Mouse (Mus musculus): ENCODE measurements around the gene Sema3c. TPM values are rescaled to one million over a fixed set of nuclear protein-coding genes. Genes with fewer than 3 reads are reported as not detected.
"Not testable (repeated sequence)": the region's sequence is repeated elsewhere in the genome, so short reads cannot be mapped to it uniquely, and the experiment has no call there.

Gene Sema3c
- 10 to 100 TPM; 34.6 to 39.9 TPM for total RNA-seq (2021)

DNA sequence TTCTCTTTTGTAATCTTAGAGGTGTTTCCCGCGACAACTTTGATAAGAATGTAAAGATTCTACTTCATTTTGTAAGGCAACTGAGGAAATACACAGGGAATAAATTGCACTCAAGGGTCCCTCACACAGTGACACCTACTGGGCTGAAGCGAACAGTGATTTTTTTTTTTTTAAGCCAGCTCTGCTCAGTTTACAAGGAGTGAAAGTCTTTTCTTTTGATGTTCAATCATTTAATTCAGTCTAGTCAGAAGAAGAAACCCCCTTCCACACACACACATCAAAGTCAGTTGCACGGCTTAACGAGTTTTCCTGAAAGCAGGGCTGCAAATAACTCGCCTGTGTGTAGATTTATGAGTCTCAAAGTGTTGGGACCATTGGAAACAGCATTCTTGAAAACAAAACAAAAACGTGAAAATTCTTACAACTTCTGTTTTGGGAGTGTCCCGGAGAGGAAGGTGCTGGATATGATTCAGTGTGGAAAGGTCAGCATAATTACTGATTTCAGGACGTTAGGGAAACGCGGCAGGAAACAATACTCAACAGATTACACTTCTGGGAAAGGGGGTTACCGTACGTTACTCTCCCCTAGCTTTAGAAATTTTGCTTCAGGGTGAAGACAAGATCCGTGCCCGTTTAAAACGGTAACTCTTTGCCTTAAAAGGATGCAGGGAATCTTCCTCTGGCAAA lies at the start of gene Sema3c:
Sema3c (plus strand) TSS at position 588 of the 687 bp plus-strand sequence.
- peak; percentile 25 to 40 for DNase-seq

DNA sequence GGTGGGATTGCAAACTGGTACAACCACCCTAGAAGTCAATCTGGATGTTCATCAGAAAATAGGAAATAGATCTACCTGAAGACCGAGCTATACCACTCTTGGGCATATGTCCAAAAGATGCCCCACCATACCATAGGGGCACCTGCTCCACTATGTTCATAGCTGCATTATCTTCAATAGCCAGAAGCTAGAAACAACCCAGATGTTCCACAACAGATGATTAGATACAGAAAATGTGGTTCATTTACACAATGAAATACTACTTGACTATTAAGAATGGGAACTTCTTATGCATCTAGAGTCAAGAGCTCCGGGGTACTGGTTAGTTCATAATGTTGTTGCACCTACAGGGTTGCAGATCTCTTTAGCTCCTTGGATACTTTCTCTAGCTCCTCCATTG lies 42.9 kb upstream of the Sema3c start:
- DNase-seq; intact Hi-C loops (cut with DNase I): not testable (repeated sequence)

More for the DNA sequence above, at the start of gene Sema3c:
- intact Hi-C loops (cut with DNase I), result loop anchor here (2.0 to 5.0 kb wide), 3 partner anchors 193 to 627 kb away; no protein-coding TSS in a partner anchor

DNA sequence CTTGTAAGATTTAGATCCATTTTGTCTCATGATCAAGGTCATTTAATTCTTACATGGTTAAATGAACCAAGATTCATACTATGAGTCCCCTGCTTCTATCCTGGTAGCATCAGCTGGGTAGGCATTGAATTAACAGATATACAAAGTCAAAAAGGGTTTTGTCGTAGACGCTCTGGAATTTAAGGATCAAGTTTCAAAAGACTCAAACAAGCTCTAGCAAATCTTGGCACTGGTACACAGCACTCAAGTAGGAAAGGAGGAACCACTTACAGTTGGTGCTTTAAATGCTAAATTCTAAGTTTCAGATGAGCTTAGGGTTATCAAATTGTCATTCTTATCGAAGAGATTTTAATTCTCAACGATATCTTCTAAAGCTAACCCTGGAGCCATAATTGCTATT lies 30.9 kb upstream of the Sema3c start:
- intact Hi-C loops (cut with DNase I), result no loop called here
- no peak for DNase-seq

DNA sequence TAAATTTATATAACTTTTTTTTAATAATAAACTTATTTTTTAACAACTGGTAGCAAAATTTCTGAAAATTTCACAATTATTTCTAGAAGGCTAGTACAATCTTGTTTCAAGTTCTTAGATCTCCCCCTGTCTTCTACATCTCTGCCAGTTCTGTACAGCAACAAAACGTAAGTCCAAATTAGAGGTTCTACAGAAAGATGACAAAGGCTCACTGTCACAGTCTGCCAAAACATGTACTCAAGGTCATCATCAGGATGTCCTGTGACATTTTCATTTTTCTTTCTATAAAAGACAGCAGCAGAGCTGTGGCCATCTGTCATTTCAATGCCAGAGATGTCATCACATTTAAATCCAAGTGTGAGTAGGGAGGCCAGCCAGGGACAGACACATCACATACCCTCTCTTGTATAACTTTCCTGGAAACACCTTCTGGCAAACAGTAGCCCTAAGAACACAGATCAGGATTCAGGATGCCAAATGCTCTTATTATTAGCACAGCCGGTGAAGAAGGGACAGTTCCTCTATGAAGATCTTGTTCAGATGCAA lies 29.1 kb upstream of the Sema3c start:
- no peak for DNase-seq
- intact Hi-C loops (cut with DNase I), result no loop called here

DNA sequence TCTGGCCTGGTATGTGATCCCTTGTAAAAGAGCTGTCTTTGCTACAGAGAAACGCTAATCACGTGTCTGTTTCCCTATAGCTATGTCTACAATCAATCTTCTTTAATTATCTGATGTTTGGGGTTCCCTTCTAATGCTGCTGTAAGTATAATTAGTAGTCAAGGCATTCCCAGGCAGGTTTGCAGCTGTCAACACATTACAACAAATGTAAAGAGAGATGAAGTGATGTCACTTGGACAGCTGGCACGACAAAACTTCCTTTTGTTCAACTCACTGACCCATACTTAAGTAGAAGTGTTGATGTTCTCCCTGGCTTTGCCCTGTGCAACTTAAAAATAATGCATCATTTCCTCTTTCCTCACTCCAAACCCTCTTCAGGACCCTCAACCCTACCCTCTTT lies 22.4 kb upstream of the Sema3c start:
- intact Hi-C loops (cut with DNase I), result no loop called here
- no peak for DNase-seq

DNA sequence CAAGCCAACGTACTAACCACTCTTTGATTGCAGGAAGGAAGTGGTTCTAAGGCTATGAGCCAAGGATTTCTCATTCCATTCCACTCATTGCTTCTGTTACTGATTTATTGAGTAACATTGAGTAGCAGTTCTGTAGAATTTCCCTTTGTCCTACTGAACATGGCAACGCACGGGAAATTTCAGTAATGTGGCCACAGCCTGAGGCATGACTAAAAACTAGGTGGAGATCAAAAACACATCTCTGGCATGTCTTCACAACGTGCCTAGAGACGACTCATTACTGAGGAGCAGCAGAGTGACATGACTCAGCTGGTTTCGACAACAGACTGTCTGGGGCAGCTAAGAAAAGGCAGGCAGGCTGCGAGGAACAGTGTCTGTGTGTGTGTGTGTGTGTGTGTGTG lies 18.0 kb upstream of the Sema3c start:
- intact Hi-C loops (cut with DNase I), result no loop called here
- DNase-seq, result peak; percentile 16 to 26

DNA sequence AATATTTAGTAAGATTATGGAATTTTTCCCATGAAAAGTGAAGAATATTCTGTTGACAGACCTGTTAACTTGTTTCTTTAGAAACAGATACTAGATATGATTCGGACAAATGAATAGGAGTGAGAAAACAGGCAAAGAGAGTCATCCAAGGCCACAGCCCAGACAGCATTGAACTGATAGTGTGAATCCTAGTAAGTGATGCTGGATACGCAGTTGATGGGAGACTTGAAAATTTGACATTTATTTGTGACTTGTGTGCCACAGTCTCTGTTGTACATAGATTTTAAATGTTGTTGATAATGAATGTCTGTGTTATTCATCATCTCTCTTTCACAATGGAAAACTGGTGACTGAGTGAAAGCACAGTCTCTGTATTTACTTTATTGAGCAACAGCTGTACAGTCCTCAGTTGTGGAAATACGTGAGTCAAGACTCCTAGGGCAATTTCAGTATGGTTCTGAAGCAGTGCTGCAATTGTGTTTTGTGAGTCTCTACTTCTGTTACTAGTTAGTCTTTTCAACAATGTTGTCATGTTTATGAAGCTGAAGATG lies 17.3 kb upstream of the Sema3c start:
- intact Hi-C loops (cut with DNase I), result no loop called here
- DNase-seq, result no peak

DNA sequence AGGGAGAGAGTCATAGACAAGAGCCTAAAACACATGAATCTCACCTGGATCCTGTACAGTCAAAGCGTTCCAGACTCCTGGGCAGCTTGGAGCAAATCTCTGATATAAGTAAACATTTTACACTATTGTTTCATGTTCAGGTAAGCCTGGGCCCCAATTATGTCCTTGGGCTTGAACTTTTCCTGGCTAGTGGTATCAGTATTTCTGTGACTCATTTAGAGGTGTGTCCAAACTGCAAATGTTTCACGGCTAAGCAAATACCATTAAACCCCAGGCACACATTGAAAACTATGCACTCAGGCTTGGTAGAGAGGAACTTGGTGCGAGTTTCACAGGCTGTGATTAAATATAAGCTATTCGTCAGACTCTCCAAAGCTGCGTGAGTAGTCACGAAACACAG lies 2.5 kb upstream of the Sema3c start:
- intact Hi-C loops (cut with DNase I), result loop anchor here (5.0 kb wide), 2 partner anchors 459 to 624 kb away; no protein-coding TSS in a partner anchor
- DNase-seq, result no peak

DNA sequence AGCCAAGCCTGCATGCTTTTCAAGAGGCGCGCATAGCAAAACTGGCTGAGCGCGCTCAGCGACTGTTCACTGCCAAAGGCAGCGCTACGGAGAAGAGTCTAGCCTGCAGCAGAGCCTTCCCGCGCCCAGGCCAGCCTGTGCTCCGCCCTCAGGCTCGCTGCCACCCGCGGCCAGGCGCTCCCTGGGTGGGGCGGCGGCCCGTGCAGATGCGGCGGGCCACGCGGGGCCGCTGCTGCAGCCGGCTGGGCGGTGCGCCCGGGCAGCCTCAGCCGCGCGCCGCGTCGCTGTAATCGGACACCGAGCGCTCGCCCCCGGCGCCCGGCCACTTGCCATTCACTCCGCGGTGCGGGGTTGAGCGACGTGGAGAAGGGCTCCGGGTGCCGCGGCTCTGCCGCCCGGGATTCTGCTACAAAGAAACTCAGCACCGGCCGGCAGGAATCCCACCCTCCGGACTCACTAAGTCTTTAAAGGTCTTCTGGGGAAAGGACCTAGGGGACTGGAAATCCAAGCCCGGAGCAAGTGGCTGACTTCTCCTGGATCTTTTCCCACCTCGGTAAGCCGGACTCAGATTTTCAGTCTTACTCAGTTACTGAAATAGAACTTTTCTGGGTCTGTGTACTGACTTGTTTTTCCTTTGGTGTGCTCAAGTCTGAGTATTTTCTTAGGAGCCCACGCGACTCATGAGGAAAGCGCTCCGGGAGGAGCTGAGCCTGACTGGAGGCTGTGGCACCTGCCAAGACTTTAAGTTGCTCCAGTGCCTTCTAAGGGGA lies 517 bp downstream of the Sema3c start:
- intact Hi-C loops (cut with DNase I), result loop anchor here (2.0 to 5.0 kb wide), 3 partner anchors 192 to 627 kb away; no protein-coding TSS in a partner anchor
- peak; percentile 85 to 88 for DNase-seq

DNA sequence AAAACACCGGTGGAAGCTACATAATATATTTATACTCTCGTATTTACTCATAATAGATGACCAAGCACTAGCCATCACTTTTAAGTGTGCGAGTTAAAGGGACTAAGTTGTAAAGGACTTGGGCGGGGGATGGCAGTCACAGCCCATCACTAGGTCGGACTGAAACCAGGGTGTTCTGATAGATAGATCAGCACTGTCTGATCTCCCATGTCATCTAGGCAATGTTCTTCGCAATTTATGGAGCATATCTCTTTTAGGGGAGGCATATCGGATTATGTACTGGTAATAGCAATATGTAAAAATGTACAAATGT lies 1.1 kb downstream of the Sema3c start:
- DNase-seq, result no peak
- intact Hi-C loops (cut with DNase I), result loop anchor here (2.0 kb wide), 1 partner anchor 192 kb away; no protein-coding TSS in a partner anchor

DNA sequence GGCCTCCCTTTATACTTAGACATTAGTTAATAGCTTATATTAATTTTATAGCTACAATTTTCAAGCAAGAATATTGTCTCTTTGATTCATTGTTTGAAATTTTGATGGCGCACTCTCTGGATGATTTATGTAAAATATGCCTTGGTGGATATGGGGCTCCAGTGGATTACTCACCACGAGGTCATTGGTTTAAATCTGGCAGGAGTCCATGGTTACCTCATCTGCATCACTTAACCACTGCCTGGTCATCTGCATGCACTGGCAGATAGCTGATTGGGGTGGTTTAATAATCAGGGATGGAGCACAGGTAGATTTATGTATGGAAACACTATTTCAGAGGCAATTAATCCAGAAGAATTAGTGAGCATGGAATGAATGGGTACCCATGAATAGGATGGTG lies 2.0 kb downstream of the Sema3c start:
- DNase-seq, result peak in 1 of 2 experiments; percentile 7

DNA sequence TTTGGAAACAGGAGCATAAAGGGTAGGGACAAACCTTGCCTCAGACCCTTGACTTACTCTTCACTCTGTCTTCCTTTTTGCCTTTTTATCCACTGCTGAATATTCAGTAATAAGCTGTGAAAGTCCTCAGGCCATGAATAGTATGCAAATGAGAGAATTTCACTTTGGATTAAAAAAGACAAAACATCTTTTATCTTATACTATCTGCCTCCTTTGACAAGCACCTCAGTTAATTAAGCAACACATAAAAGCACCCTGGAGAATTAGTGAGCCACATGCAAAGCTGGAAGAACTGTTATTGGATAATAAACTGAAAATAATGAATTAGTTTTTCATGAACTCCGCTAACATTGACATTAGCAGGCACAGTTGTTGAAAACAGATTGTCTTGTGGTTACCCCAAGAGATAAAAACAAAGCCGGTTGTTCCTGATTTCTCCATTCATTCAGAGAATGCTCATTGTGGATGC lies 8.0 kb downstream of the Sema3c start:
- DNase-seq, result no peak
- intact Hi-C loops (cut with DNase I), result no loop called here

More for the DNA sequence above, 2.0 kb downstream of the Sema3c start:
- intact Hi-C loops (cut with DNase I), result no loop called here

DNA sequence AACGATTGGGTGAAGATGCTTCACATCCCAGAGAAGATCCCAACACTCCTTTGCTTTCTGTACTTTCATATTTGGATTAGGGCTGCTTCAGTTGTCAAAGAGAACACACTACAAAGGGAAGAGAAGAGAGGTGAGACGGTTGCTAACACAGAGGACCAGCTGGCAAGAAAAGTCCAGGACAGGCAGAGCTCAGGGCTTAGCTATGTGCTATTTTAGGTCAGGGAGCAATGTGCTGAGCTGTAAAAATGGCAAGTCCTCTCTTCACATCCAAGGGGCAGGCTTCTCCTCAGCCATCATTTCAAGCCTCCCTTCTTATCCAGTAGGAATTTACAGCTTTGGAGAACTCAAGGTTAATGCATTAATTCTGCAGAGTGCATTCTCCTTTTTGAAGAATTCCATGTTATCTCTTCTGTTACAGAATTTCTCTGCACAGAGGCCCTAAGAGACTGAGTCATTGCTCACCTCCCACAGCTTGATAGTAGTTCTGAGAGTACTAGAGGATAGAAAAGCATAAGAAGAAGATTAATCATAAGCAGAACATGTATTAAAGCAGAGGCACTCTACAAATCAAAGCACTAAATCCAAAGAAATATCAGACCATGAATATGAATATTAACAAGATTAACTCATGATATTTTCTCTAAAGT lies 10.3 kb downstream of the Sema3c start:
- intact Hi-C loops (cut with DNase I), result no loop called here
- peak in 1 of 2 experiments; percentile 12 for DNase-seq

DNA sequence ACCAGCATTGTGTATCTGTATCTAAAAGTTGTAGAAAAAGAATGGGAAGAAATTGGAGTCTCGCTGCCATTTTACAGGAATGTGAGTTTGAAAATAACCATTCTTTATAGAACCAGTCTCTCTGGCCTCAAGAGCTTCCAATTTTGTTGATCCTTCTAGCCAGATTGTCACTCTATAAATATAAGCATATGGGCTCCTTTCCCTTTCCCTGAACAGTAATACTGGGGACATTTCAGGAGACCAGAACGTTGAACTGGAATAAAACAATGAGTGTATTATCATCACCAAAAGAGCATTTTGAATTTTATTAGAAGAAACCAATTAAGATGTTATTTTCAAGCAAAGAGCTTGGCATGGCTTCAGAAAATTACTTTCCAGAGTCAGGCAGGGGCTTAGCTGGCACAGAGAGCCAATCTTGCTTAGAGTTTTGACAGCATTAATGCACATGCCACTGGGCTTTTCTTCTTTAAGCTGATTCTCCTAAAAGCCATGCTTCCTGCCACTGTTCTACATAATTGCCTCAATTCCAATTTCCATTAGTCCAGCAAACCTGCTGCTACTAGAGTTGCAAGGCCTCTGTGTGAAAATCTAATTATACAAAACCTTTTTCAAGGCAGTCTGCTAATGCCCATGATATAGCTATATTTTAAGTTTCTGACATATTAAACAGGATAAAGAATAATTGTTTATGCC lies 12.6 kb downstream of the Sema3c start:
- no peak for DNase-seq
- intact Hi-C loops (cut with DNase I), result no loop called here

DNA sequence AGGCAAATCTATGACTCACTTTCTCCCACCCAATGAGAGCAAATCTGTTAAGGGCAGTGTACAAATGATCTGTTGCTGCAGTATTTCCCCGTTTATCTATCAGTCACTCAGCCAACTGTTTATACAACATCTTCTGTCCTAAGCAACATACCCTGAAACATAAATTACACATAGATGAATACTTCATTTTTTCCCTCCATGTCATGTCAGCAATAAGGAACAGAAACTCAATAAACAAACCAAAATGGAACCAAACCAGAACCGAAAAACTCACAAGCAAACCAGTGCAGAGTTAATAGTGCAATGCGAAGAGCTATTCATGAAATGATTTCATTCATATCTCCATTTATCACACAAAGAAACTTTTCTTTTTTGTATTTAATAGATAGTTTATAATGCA lies 17.8 kb downstream of the Sema3c start:
- intact Hi-C loops (cut with DNase I), result no loop called here
- DNase-seq, result no peak

DNA sequence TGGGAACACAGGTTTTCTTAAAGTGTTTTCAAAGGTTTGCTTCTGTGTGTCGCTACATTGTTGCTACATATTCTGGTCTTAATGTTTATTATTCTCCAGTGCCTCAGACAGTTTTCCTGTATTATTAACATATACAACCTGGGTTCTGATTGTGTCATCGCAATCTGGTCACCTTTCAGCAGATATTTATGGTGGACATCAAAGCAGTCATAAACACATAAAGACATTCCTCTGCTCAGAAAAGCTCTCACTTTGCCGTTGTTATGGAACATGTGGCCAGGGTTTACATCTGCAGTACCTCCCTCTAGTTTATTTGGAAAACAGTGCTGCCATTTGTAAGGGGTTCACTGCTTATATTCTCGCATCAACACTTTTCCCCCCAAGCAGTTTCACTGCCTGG lies 27.6 kb downstream of the Sema3c start:
- intact Hi-C loops (cut with DNase I), result no loop called here
- DNase-seq, result no peak

DNA sequence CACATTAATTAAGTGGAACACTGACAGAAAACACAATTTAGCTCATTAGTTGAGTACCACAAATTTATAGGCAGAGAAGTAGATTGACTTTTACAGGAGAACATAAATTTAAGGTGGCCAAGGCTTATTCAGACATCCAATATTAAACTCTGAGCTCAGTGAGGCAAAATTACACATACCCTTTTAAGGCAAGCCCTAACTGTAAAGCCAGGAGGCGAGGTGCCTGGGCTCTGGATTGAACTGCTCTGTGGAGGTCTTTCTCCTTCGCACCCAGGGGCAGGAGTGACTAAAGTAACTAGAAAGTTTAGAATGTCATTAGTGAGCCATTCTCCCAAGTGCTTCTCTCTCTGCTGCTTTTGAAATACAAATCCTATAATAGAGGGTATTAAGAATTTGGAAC lies 46.5 kb downstream of the Sema3c start:
- no peak for DNase-seq
- intact Hi-C loops (cut with DNase I), result no loop called here

DNA sequence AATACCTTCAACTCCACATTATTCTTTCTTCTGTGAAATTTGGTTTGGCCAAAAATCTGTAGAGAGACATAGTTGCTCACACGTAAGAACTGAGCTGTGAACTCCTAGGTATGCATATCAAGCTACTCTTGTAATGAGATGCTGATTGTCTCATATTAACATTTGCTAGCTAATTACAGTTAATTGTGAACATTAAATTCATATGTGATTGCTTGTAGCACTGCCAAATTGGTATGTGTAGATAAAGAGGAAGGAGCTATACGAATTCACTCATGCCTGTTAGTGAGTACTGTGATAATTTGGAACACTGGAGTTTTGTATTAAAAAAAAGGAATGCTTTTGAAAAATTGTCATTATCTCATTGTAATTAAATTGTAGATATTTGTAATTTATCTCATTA lies 48.5 kb downstream of the Sema3c start:
- intact Hi-C loops (cut with DNase I), result no loop called here
- no peak for DNase-seq

DNA sequence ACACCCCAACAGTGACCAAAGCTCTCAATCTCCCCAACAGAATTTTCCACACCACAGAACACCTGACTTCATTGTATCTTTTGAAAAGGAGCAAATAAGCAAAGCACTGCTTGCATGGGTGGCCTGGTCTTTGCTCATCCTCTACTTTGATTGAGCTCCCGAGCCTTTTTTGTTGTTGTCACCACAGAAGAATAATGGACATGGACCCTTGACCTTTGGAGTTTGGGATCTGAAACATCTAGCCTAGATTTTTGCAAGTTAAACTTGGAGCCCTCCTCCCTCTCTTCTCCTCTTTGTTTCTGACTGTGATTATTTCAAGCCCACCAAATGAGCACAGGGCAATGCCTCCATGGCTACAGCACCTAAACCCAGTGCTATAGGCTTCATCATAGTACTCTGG lies 54.5 kb downstream of the Sema3c start:
- intact Hi-C loops (cut with DNase I), result no loop called here
- no peak for DNase-seq

DNA sequence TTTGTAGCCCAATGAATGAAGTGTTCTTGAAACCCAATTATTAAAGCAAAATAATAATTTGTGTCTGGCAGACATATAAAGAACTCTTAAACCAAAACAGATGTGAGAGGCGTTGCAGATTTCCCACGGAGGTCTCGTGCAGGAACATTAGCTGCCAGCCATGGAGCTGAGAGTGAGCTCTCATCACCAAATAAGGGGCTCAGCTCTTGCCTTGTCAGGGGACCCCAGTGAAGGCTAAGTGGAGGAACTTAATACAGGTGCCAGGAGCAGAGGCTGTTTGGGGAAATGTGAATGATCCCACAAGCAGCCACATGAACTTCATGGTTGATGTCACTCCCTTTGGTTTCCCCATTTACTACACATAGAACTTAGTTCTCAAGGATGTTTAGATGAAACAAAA lies 55.5 kb downstream of the Sema3c start:
- intact Hi-C loops (cut with DNase I), result no loop called here

More for the DNA sequence above, 55.5 kb downstream of the Sema3c start:
- no peak for DNase-seq
